Mouse (Mus musculus) small intestine, adult 2 months (tissue): Measurements from ENCODE around the gene Cdkn1b. TPM values are rescaled to one million over a fixed set of nuclear protein-coding genes. Genes with fewer than 3 reads are reported as not detected.
A peak's percentile ranks its signal among the peaks of the same experiment; 100 is the strongest.

Experiments
- H3K27ac ChIP-seq: fragments of 200-500 bp; 2 replicates; pipeline ENCODE4 v1.5.1; 2012; ENCODE audit warnings: low read depth, low read length, control low read depth, inconsistent platforms; ENCODE audit not compliant: insufficient read depth
- H3K27me3 ChIP-seq: fragments of 200-500 bp; 2 replicates; pipeline ENCODE4 v1.6.1; 2012; ENCODE audit warnings: mild to moderate bottlenecking, moderate library complexity, low read length, inconsistent platforms; ENCODE audit not compliant: control insufficient read depth, insufficient read depth
- H3K36me3 ChIP-seq: fragments of 200-500 bp; 2 replicates; pipeline ENCODE4 v1.6.1; 2012; ENCODE audit warnings: mild to moderate bottlenecking, low read length, control low read depth, inconsistent platforms; ENCODE audit not compliant: control insufficient read depth, insufficient read depth
- H3K4me1 ChIP-seq: fragments of 200-500 bp; 2 replicates; pipeline ENCODE4 v1.6.1; 2012; ENCODE audit warnings: low read length, inconsistent platforms, mixed read lengths; ENCODE audit not compliant: control insufficient read depth, insufficient read depth, insufficient read length
- H3K4me3 ChIP-seq: fragments of 200-500 bp; 2 replicates; pipeline ENCODE4 v1.5.1; 2012; ENCODE audit warnings: low read depth, mild to moderate bottlenecking, control low read depth, inconsistent platforms, low read length, moderate library complexity
- CTCF ChIP-seq: fragments of 200-500 bp; IDR thresholded peaks from 2 replicates; pipeline ENCODE4 v1.5.1; 2012; ENCODE audit warnings: low read depth, mild to moderate bottlenecking, control low read depth, inconsistent platforms, low read length, moderate library complexity, mixed read lengths; ENCODE audit not compliant: insufficient replicate concordance, insufficient read length; ENCODE audit errors: extremely low read depth
- POLR2A ChIP-seq: fragments of 200-500 bp; IDR thresholded peaks from 2 replicates; pipeline ENCODE4 v1.6.1; 2012; ENCODE audit warnings: low read depth, mild to moderate bottlenecking, control low read depth, inconsistent platforms, low read length, moderate library complexity
- WGBS: fragments of 180-500 bp; shearing (Covaris S2); methylation state at CpG from one replicate; pipeline ENCODE4 v1.1.7; 2018; 5-methylcytosine and 5-hydroxymethylcytosine counted together
- polyA plus RNA-seq: library from polyadenylated mRNA; depleted of rRNA; stranded (reverse); fragments of >200 nt; gene quantifications from 2 replicates; pipeline ENCODE4 v1.2.3, GENCODE M21; 2012

Gene Cdkn1b
- polyA plus RNA-seq, 1 experiment = 16.3 TPM

- TF ChIP-seq CTCF = 0 out of 2 replicates have a peak, but pooled peaks have one; percentile 5
- TF ChIP-seq POLR2A = no peak
- Histone ChIP-seq H3K4me1 (peaks cover 4% of the 10 kb centered on the region), H3K4me3 (peak overlapping the region; percentile 79), H3K27ac (peak overlapping the region; percentile 97), H3K27me3 (no peaks in the 10 kb centered on the region), H3K36me3 (peaks cover 8% of the 10 kb centered on the region)
- under 1% methylated on average over 32 of the region's 32 CpGs for WGBS
These were observed 953 bp downstream of the Cdkn1b start for GRCm38 (mm10) chr6:134921014-134921694.

- no peaks in the 10 kb centered on the region for H3K27me3 ChIP-seq
- H3K4me3 ChIP-seq = peak overlapping the region; percentile 82
- H3K36me3 ChIP-seq = peaks cover 8% of the 10 kb centered on the region
- under 1% methylated on average over 20 of the region's 20 CpGs for WGBS
- H3K4me1 ChIP-seq = peaks cover 4% of the 10 kb centered on the region
- TF ChIP-seq POLR2A = no peak
- no peak for TF ChIP-seq CTCF
- H3K27ac ChIP-seq = peak overlapping the region; percentile 74
These were observed 1.7 kb downstream of the Cdkn1b start for GRCm38 (mm10) chr6:134921695-134922510.

- Histone ChIP-seq H3K4me1 (peaks cover 2% of the 10 kb centered on the region), H3K36me3 (peaks cover 8% of the 10 kb centered on the region), H3K4me3 (no peak overlapping the region), H3K27ac (peak overlapping the region; percentile 74), H3K27me3 (no peaks in the 10 kb centered on the region)
- no peak for TF ChIP-seq POLR2A
- no peak for TF ChIP-seq CTCF
- 2% methylated on average over 9 of the region's 9 CpGs for WGBS
These were observed 2.5 kb downstream of the Cdkn1b start for GRCm38 (mm10) chr6:134922511-134923195.

GRCm38 (mm10) chr6:134923670-134924069 lies 3.5 kb downstream of the Cdkn1b start:
- WGBS = 22% methylated on average over 4 of the region's 4 CpGs
- H3K36me3 ChIP-seq = peaks cover 8% of the 10 kb centered on the region
- H3K27me3 ChIP-seq = no peaks in the 10 kb centered on the region
- H3K4me3 ChIP-seq = no peak overlapping the region
- H3K27ac ChIP-seq = 0 out of 2 replicates have a peak overlapping the region, but pooled peaks have one; percentile 14
- TF ChIP-seq CTCF (no peak), POLR2A (no peak)
- H3K4me1 ChIP-seq = no peaks in the 10 kb centered on the region; the same call in 1 of the 2 replicates

GRCm38 (mm10) chr6:134924262-134924661 lies 4.1 kb downstream of the Cdkn1b start:
- 25% methylated on average over 3 of the region's 3 CpGs for WGBS

GRCm38 (mm10) chr6:134925673-134926337 lies 5.6 kb downstream of the Cdkn1b start:
- H3K27me3 ChIP-seq = no peaks in the 10 kb centered on the region
- H3K36me3 ChIP-seq = peaks cover 8% of the 10 kb centered on the region
- no peak overlapping the region for H3K4me3 ChIP-seq
- no peak overlapping the region for H3K27ac ChIP-seq
- H3K4me1 ChIP-seq = peaks cover 2% of the 10 kb centered on the region; the same call in 1 of the 2 replicates
- 27% methylated on average over 4 of the region's 4 CpGs for WGBS
- no peak for TF ChIP-seq CTCF
- TF ChIP-seq POLR2A = no peak

More at GRCm38 (mm10) chr6:134924262-134924661, 4.1 kb downstream of the Cdkn1b start:
- peaks cover 8% of the 10 kb centered on the region for H3K36me3 ChIP-seq
- H3K4me1 ChIP-seq = no peaks in the 10 kb centered on the region; the same call in 1 of the 2 replicates
- H3K4me3 ChIP-seq = no peak overlapping the region
- no peak for TF ChIP-seq POLR2A
- H3K27me3 ChIP-seq = no peaks in the 10 kb centered on the region
- H3K27ac ChIP-seq = no peak overlapping the region

GRCm38 (mm10) chr6:134926338-134926705 lies 6.1 kb downstream of the Cdkn1b start:
- TF ChIP-seq POLR2A (no peak), CTCF (no peak)
- Histone ChIP-seq H3K4me3 (peak overlapping the region; percentile 90), H3K4me1 (peaks cover 2% of the 10 kb centered on the region; the same call in 1 of the 2 replicates), H3K27me3 (no peaks in the 10 kb centered on the region), H3K27ac (peak overlapping the region; percentile 98), H3K36me3 (peaks cover 8% of the 10 kb centered on the region)
- WGBS = 18% methylated on average over 3 of the region's 3 CpGs
